Mouse (Mus musculus) leukemia stem cell, adult 10-12 weeks (primary cell): ENCODE measurements around the gene Gm20509. TPM values are rescaled to one million over a fixed set of nuclear protein-coding genes. Genes with fewer than 3 reads are reported as not detected.

Experiments
- polyA plus RNA-seq: library from polyadenylated mRNA; stranded (reverse); fragments of >175 nt; gene quantifications from 2 replicates; pipeline ENCODE4 v1.2.3, GENCODE M21; 2012; ENCODE audit warnings: low replicate concordance

Gm20509 gene
- 0.31 TPM in 1 of 2 replicates, not detected in the other for polyA plus RNA-seq

GRCm38 (mm10) chr9:73102181-73102580 lies at the start of gene Gm20509:
Gene Gm20509 (plus strand): TSS chr9:73102470.

GRCm38 (mm10) chr9:73101536-73101935 lies 734 bp upstream of the Gm20509 start, which contains the start of gene Khdc3:
Gene Khdc3 (plus strand): TSS chr9:73101836.

GRCm38 (mm10) chr9:73112919-73113906 lies 10.9 kb downstream of the Gm20509 start, which contains the start of gene Rsl24d1:
Gene Rsl24d1 (plus strand): TSS chr9:73113426.

Other genes with a start within 250 kb of the Gm20509 start
- gene Pygo1, start 176.8 kb upstream of the Gm20509 start, polyA plus RNA-seq: not detected in 2 replicates
- gene Dyx1c1, start 143.7 kb upstream of the Gm20509 start, polyA plus RNA-seq: not detected in 2 replicates
- gene Gm44503, start 143.6 kb upstream of the Gm20509 start, polyA plus RNA-seq: not detected in 2 replicates
- not detected in 2 replicates for gene Ccpg1os, start 117.1 kb upstream of the Gm20509 start, polyA plus RNA-seq
- 1.1 and 3.2 TPM in 2 replicates for gene Ccpg1, start 117.0 kb upstream of the Gm20509 start, polyA plus RNA-seq
- 1.2 and 3.7 TPM in 2 replicates for gene Pigb, start 62.1 kb upstream of the Gm20509 start, polyA plus RNA-seq
- 0.99 and 1.3 TPM in 2 replicates for gene Rab27a, start 57.6 kb upstream of the Gm20509 start, polyA plus RNA-seq
- 0.72 TPM in 1 of 2 replicates, not detected in the other for gene Khdc3, start 634 bp upstream of the Gm20509 start, polyA plus RNA-seq
- gene Rsl24d1, start 11.0 kb downstream of the Gm20509 start, polyA plus RNA-seq: 2.0 and 18.9 TPM in 2 replicates